Mouse (Mus musculus) left cerebral cortex, adult 2 months (tissue): Measurements from ENCODE around the gene Rbm47. TPM values are rescaled to one million over a fixed set of nuclear protein-coding genes. Genes with fewer than 3 reads are reported as not detected.

Experiments used
- DNase-seq, 2 experiments: peaks; one replicate each; pipeline ENCODE4 v3.0.0; 2021 to 2022; ENCODE audit warnings: low spot score in 2 of 2, mixed read lengths in 1 of 2; ENCODE audit errors: extremely low spot score in 1 of 2
- H3K27ac ChIP-seq: fragments of 200-600 bp; 2 replicates; pipeline ENCODE4 v1.8.1; 2022
- H3K4me3 ChIP-seq: fragments of 200-600 bp; 2 replicates; pipeline ENCODE4 v1.8.1; 2022
- CTCF ChIP-seq: fragments of 200-600 bp; IDR thresholded peaks from 2 replicates; pipeline ENCODE4 v1.8.1; 2022; ENCODE audit warnings: antibody characterized with exemption, mild to moderate bottlenecking, moderate library complexity
- intact Hi-C: fragments of 180-260 bp; cut with DNase I; formaldehyde crosslinking; loops from one replicate; pipeline ENCODE4 v1.15.1; 2025
- total RNA-seq, 2 experiments: library from RNA; stranded (reverse); gene quantifications; 2 replicates each; pipeline ENCODE4 v1.2.3; 2021

Rbm47 gene
- total RNA-seq, 2 experiments from 2014 or later, result 1.2 to 1.5 TPM

GRCm38 (mm10) chr5:66079358-66080179 lies 93.3 kb downstream of the Rbm47 start:
- H3K27ac ChIP-seq, result no peak overlapping the region
- no peak for TF ChIP-seq CTCF
- no peak overlapping the region for H3K4me3 ChIP-seq
- DNase-seq, result no peak
- intact Hi-C loops, result loop anchor here (10.0 kb wide), 1 partner anchor 165 kb away; no protein-coding TSS in a partner anchor

GRCm38 (mm10) chr5:66078491-66079012 lies 94.4 kb downstream of the Rbm47 start:
- no peak for DNase-seq
- no peak for TF ChIP-seq CTCF
- H3K27ac ChIP-seq, result no peak overlapping the region
- no peak overlapping the region for H3K4me3 ChIP-seq
- intact Hi-C loops, result no loop called here

GRCm38 (mm10) chr5:66077416-66077815 lies 95.5 kb downstream of the Rbm47 start:
- no peak for DNase-seq
- Histone ChIP-seq H3K27ac (no peak overlapping the region), H3K4me3 (no peak overlapping the region)
- intact Hi-C loops, result no loop called here
- TF ChIP-seq CTCF, result no peak

GRCm38 (mm10) chr5:66076685-66077301 lies 96.1 kb downstream of the Rbm47 start:
- Histone ChIP-seq H3K27ac (no peak overlapping the region), H3K4me3 (no peak overlapping the region)
- intact Hi-C loops, result no loop called here
- DNase-seq, result no peak
- TF ChIP-seq CTCF, result no peak

GRCm38 (mm10) chr5:66075906-66076305 lies 97.0 kb downstream of the Rbm47 start:
- no peak for TF ChIP-seq CTCF
- no peak overlapping the region for H3K27ac ChIP-seq
- intact Hi-C loops, result no loop called here

GRCm38 (mm10) chr5:66075032-66075488 lies 97.9 kb downstream of the Rbm47 start:
- no peak for TF ChIP-seq CTCF
- DNase-seq, result no peak
- no peak overlapping the region for H3K27ac ChIP-seq
- H3K4me3 ChIP-seq, result no peak overlapping the region
- intact Hi-C loops, result no loop called here

More at GRCm38 (mm10) chr5:66075906-66076305, 97.0 kb downstream of the Rbm47 start:
- DNase-seq, result no peak
- H3K4me3 ChIP-seq, result no peak overlapping the region

GRCm38 (mm10) chr5:66074235-66074634 lies 98.7 kb downstream of the Rbm47 start:
- no peak overlapping the region for H3K4me3 ChIP-seq
- H3K27ac ChIP-seq, result no peak overlapping the region
- DNase-seq, result no peak
- no peak for TF ChIP-seq CTCF
- intact Hi-C loops, result no loop called here

- TF ChIP-seq CTCF, result no peak
- DNase-seq, result no peak
- intact Hi-C loops, result no loop called here
- no peak overlapping the region for H3K27ac ChIP-seq
- no peak overlapping the region for H3K4me3 ChIP-seq
Observed at GRCm38 (mm10) chr5:66073604-66074164, 99.2 kb downstream of the Rbm47 start.

- Histone ChIP-seq H3K4me3 (no peak overlapping the region), H3K27ac (no peak overlapping the region)
- intact Hi-C loops, result no loop called here
- TF ChIP-seq CTCF, result no peak
- DNase-seq, result no peak
Observed at GRCm38 (mm10) chr5:66071722-66072121, 101.2 kb downstream of the Rbm47 start.

GRCm38 (mm10) chr5:66070350-66070749 lies 102.6 kb downstream of the Rbm47 start:
- Histone ChIP-seq H3K27ac (no peak overlapping the region), H3K4me3 (no peak overlapping the region)
- TF ChIP-seq CTCF, result no peak
- no peak for DNase-seq
- intact Hi-C loops, result no loop called here

GRCm38 (mm10) chr5:66069470-66070144 lies 103.3 kb downstream of the Rbm47 start:
- intact Hi-C loops, result no loop called here
- Histone ChIP-seq H3K27ac (no peak overlapping the region), H3K4me3 (peak overlapping the region; percentile 41)
- TF ChIP-seq CTCF, result no peak
- DNase-seq, result no peak

- no peak for DNase-seq
- intact Hi-C loops, result no loop called here
- no peak for TF ChIP-seq CTCF
- Histone ChIP-seq H3K4me3 (no peak overlapping the region), H3K27ac (no peak overlapping the region)
Observed at GRCm38 (mm10) chr5:66069133-66069469, 103.8 kb downstream of the Rbm47 start.
